Mouse (Mus musculus) forebrain, embryonic 12.5 days (tissue): ENCODE results near the gene Clec12b. TPM values are rescaled to one million over a fixed set of nuclear protein-coding genes. Genes with fewer than 3 reads are reported as not detected.

ENCODE experiments used
- ATAC-seq: fragments of 200-750 bp; cut with Nextera tagmentation; 2 replicates; pipeline ENCODE4 v1.8.0; 2017; ENCODE audit warnings: moderate TSS enrichment; ENCODE audit not compliant: low FRiP score
- H3K27ac ChIP-seq: fragments of 300-500 bp; sonication (generic); 2 replicates; pipeline ENCODE4 v1.5.1; 2016; ENCODE audit warnings: mild to moderate bottlenecking
- H3K27me3 ChIP-seq: fragments of 300-500 bp; sonication (generic); 2 replicates; pipeline ENCODE4 v1.6.1; 2016; ENCODE audit warnings: mild to moderate bottlenecking
- H3K36me3 ChIP-seq: fragments of 300-500 bp; sonication (generic); replicated peaks from 2 replicates; pipeline ENCODE4 v1.6.1; 2016; ENCODE audit warnings: mild to moderate bottlenecking
- H3K4me1 ChIP-seq: fragments of 300-500 bp; sonication (generic); 2 replicates; pipeline ENCODE4 v1.6.1; 2016
- H3K4me2 ChIP-seq: fragments of 300-500 bp; sonication (generic); 2 replicates; pipeline ENCODE4 v1.6.1; 2016; ENCODE audit warnings: mild to moderate bottlenecking, moderate library complexity
- H3K4me3 ChIP-seq: fragments of 300-500 bp; sonication (generic); replicated peaks from 2 replicates; pipeline ENCODE4 v1.5.1; 2016; ENCODE audit warnings: mild to moderate bottlenecking
- H3K9ac ChIP-seq: fragments of 300-500 bp; sonication (generic); 2 replicates; pipeline ENCODE4 v1.6.1; 2016; ENCODE audit warnings: mild to moderate bottlenecking
- H3K9me3 ChIP-seq: fragments of 300-500 bp; sonication (generic); 2 replicates; pipeline ENCODE4 v1.6.1; 2016
- WGBS: fragments of 180-500 bp; shearing (Covaris S2); methylation state at CpG from one replicate; pipeline ENCODE4 v1.1.7; 2016; 5-methylcytosine and 5-hydroxymethylcytosine counted together
- polyA plus RNA-seq: library from polyadenylated mRNA; unstranded; fragments of >200 nt; fragmentation: Nextera tagmentation; extraction: Ambion mirVana; gene quantifications from 2 replicates; pipeline ENCODE4 v1.2.1, GENCODE M21; 2016

Gene Clec12b
- polyA plus RNA-seq = not detected in 2 replicates

DNA sequence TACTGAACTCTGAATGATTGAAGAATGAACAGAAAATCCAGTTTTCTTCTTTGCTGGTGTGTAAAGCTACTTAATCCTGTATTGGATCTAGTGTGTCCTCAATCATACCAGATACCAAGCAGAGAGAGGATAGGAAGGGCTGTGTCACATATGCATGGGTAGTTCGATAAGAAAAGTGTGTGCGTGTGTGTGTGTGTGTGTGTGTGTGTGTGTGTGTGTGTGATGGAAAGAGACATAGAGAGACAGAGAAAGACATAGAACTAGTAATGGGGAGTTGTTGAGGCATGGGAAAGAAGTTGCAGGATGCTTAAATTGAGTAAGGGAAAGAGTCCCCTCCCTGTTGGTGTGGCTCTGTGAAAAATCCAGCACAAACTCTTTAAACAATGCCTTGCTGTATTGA lies at the start of gene Clec12b:
Gene Clec12b, minus strand, starts transcription at position 101 of the 400 bp plus-strand sequence.
- Histone ChIP-seq H3K27ac (no peak within 1 kb of the TSS), H3K9ac (no peak within 1 kb of the TSS), H3K27me3 (no peaks in the 10 kb centered on the region), H3K36me3 (no peaks in the 10 kb centered on the region), H3K4me3 (no peak within 1 kb of the TSS), H3K9me3 (no peaks in the 10 kb centered on the region), H3K4me1 (peaks cover 3% of the 10 kb centered on the region; the same call in 1 of the 2 replicates), H3K4me2 (no peak within 1 kb of the TSS)
- WGBS = 88% methylated on average over 2 of the region's 2 CpGs
- no peak for ATAC-seq

GRCm38 (mm10) chr6:129434239-129434638 lies 48.6 kb upstream of the Clec12b start:
- H3K4me3 ChIP-seq = no peak overlapping the region
- H3K36me3 ChIP-seq = no peaks in the 10 kb centered on the region
- no peak overlapping the region for H3K27ac ChIP-seq
- no peaks in the 10 kb centered on the region for H3K27me3 ChIP-seq
- H3K4me1 ChIP-seq = no peaks in the 10 kb centered on the region
- WGBS = 55% methylated on average over 5 of the region's 5 CpGs
- no peak overlapping the region for H3K4me2 ChIP-seq
- no peaks in the 10 kb centered on the region for H3K9me3 ChIP-seq
- ATAC-seq = no peak
- no peak overlapping the region for H3K9ac ChIP-seq

DNA sequence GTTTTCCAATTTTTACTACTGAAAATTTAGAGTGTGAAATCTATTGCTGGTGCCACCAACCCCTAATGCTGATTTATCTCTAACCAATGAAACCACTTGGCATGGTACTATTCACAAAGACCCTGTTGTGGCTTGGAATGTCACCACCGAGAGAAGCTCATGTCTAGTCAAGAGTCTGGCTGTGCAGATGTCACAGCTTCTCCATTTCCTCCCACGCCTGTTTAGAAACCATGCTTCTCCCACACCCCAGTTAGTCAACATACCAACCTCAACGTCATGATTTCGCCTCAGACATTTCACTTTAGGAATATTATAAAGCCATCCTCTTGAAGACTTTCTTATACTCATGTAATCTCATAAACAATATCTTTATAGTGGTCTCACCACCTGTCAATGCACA lies 41.6 kb upstream of the Clec12b start:
- no peaks in the 10 kb centered on the region for H3K9me3 ChIP-seq
- H3K4me2 ChIP-seq = no peak overlapping the region
- no peak for ATAC-seq
- no peaks in the 10 kb centered on the region for H3K27me3 ChIP-seq
- no peak overlapping the region for H3K9ac ChIP-seq
- no peak overlapping the region for H3K4me3 ChIP-seq
- no peaks in the 10 kb centered on the region for H3K4me1 ChIP-seq
- WGBS = 77% methylated on average over 4 of the region's 4 CpGs
- no peaks in the 10 kb centered on the region for H3K36me3 ChIP-seq
- no peak overlapping the region for H3K27ac ChIP-seq

- H3K4me3 ChIP-seq = no peak overlapping the region
- no peaks in the 10 kb centered on the region for H3K27me3 ChIP-seq
- no peak overlapping the region for H3K27ac ChIP-seq
- 47% methylated on average over 5 of the region's 5 CpGs for WGBS
- no peak for ATAC-seq
- H3K4me2 ChIP-seq = no peak overlapping the region
- H3K36me3 ChIP-seq = no peaks in the 10 kb centered on the region
- H3K9me3 ChIP-seq = no peaks in the 10 kb centered on the region
- H3K4me1 ChIP-seq = no peaks in the 10 kb centered on the region
- no peak overlapping the region for H3K9ac ChIP-seq
Measured at GRCm38 (mm10) chr6:129425812-129426211, 40.1 kb upstream of the Clec12b start.

GRCm38 (mm10) chr6:129425217-129425616 lies 39.5 kb upstream of the Clec12b start:
- H3K4me3 ChIP-seq = no peak overlapping the region
- ATAC-seq = no peak
- WGBS = 81% methylated on average over 5 of the region's 5 CpGs
- H3K4me2 ChIP-seq = no peak overlapping the region
- H3K4me1 ChIP-seq = no peaks in the 10 kb centered on the region
- H3K9me3 ChIP-seq = no peaks in the 10 kb centered on the region
- no peaks in the 10 kb centered on the region for H3K36me3 ChIP-seq
- H3K9ac ChIP-seq = no peak overlapping the region
- no peak overlapping the region for H3K27ac ChIP-seq
- H3K27me3 ChIP-seq = no peaks in the 10 kb centered on the region

DNA sequence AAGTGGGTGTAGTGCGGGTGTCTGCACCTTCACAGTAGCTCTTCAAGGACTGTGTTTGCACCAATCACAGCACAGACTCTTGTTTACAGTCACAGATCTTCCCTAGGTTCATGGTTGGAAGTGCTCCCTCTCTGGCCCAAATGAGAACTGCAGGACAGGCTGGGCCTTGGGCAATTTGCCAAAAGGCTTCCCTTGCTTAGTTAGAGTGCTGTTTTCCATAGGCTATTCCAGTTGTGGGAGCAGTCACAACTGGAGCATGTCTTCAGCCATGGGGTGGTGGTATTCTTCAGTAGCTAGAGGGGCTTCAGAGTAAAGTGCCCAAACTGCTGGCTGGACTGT lies 38.0 kb upstream of the Clec12b start:
- 29% methylated on average over 1 of the region's 1 CpGs for WGBS
- peak; percentile 87 for ATAC-seq
- H3K27ac ChIP-seq = no peak overlapping the region
- H3K4me2 ChIP-seq = no peak overlapping the region
- no peaks in the 10 kb centered on the region for H3K4me1 ChIP-seq
- H3K9ac ChIP-seq = no peak overlapping the region
- H3K36me3 ChIP-seq = no peaks in the 10 kb centered on the region
- no peak overlapping the region for H3K4me3 ChIP-seq
- no peaks in the 10 kb centered on the region for H3K27me3 ChIP-seq
- H3K9me3 ChIP-seq = no peaks in the 10 kb centered on the region

- no peak overlapping the region for H3K27ac ChIP-seq
- 0 out of 2 replicates have a peak, but pooled peaks have one; percentile 6 for ATAC-seq
- H3K4me3 ChIP-seq = no peak overlapping the region
- H3K36me3 ChIP-seq = no peaks in the 10 kb centered on the region
- no peaks in the 10 kb centered on the region for H3K9me3 ChIP-seq
- H3K27me3 ChIP-seq = no peaks in the 10 kb centered on the region
- no peak overlapping the region for H3K4me2 ChIP-seq
- no peaks in the 10 kb centered on the region for H3K4me1 ChIP-seq
- WGBS = 75% methylated on average over 4 of the region's 4 CpGs
- no peak overlapping the region for H3K9ac ChIP-seq
Measured at GRCm38 (mm10) chr6:129423040-129423733, 37.5 kb upstream of the Clec12b start.

- Histone ChIP-seq H3K27ac (no peak overlapping the region), H3K4me2 (no peak overlapping the region), H3K4me3 (no peak overlapping the region), H3K27me3 (no peaks in the 10 kb centered on the region), H3K9me3 (no peaks in the 10 kb centered on the region), H3K9ac (no peak overlapping the region), H3K36me3 (no peaks in the 10 kb centered on the region), H3K4me1 (no peaks in the 10 kb centered on the region)
- 89% methylated on average over 3 of the region's 3 CpGs for WGBS
- no peak for ATAC-seq
Measured at GRCm38 (mm10) chr6:129422311-129422710, 36.6 kb upstream of the Clec12b start.

GRCm38 (mm10) chr6:129414177-129414576 lies 28.5 kb upstream of the Clec12b start:
- ATAC-seq = no peak
- Histone ChIP-seq H3K4me1 (no peaks in the 10 kb centered on the region), H3K27me3 (no peaks in the 10 kb centered on the region), H3K9me3 (no peaks in the 10 kb centered on the region), H3K4me3 (no peak overlapping the region), H3K4me2 (no peak overlapping the region), H3K36me3 (no peaks in the 10 kb centered on the region), H3K27ac (no peak overlapping the region), H3K9ac (no peak overlapping the region)
- WGBS = 86% methylated on average over 1 of the region's 1 CpGs

- Histone ChIP-seq H3K4me1 (no peaks in the 10 kb centered on the region), H3K4me3 (no peak within 1 kb of the TSS), H3K36me3 (no peaks in the 10 kb centered on the region), H3K27me3 (no peaks in the 10 kb centered on the region), H3K27ac (no peak within 1 kb of the TSS), H3K9me3 (no peaks in the 10 kb centered on the region), H3K9ac (no peak within 1 kb of the TSS), H3K4me2 (no peak within 1 kb of the TSS)
- 86% methylated on average over 2 of the region's 2 CpGs for WGBS
- ATAC-seq = no peak
Measured at GRCm38 (mm10) chr6:129408562-129408961, 22.9 kb upstream of the Clec12b start, which contains the start of gene Clec9a. Clec9a (plus strand) TSS chr6:129408862.

DNA sequence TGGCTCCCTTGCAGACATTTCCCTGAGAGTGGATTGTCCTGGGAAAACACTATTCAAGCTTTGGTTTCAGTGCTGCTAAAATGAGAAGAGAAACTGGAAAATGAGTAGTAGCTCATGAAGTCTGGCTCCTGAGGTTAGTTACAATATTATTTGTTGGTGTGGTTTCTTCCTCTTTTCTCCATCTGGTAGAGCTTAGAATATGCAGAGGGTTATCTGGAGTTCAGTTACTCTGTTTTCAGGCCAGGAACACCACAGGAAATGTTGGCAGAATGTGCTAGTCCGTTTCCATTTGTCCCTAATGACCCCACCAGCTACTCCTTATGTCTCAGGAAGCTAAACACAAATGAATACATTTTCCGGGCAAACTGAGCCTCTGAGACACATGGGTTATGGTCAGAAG lies 21.6 kb upstream of the Clec12b start:
- ATAC-seq = no peak
- Histone ChIP-seq H3K27me3 (no peaks in the 10 kb centered on the region), H3K9me3 (no peaks in the 10 kb centered on the region), H3K27ac (no peak overlapping the region), H3K4me2 (no peak overlapping the region), H3K4me1 (no peaks in the 10 kb centered on the region), H3K9ac (no peak overlapping the region), H3K36me3 (no peaks in the 10 kb centered on the region), H3K4me3 (no peak overlapping the region)
- 56% methylated on average over 2 of the region's 2 CpGs for WGBS

- Histone ChIP-seq H3K4me2 (no peak overlapping the region), H3K4me3 (no peak overlapping the region), H3K27me3 (no peaks in the 10 kb centered on the region), H3K27ac (no peak overlapping the region), H3K4me1 (no peaks in the 10 kb centered on the region), H3K9me3 (no peaks in the 10 kb centered on the region), H3K36me3 (no peaks in the 10 kb centered on the region), H3K9ac (no peak overlapping the region)
- ATAC-seq = no peak
Measured at GRCm38 (mm10) chr6:129405999-129406398, 20.3 kb upstream of the Clec12b start.

- no peak overlapping the region for H3K27ac ChIP-seq
- ATAC-seq = no peak
- H3K9ac ChIP-seq = no peak overlapping the region
- H3K36me3 ChIP-seq = no peaks in the 10 kb centered on the region
- H3K27me3 ChIP-seq = no peaks in the 10 kb centered on the region
- no peak overlapping the region for H3K4me2 ChIP-seq
- H3K4me1 ChIP-seq = no peaks in the 10 kb centered on the region
- H3K4me3 ChIP-seq = no peak overlapping the region
- WGBS = 79% methylated on average over 6 of the region's 6 CpGs
- no peaks in the 10 kb centered on the region for H3K9me3 ChIP-seq
Measured at GRCm38 (mm10) chr6:129403391-129403790, 17.7 kb upstream of the Clec12b start.
